Mouse (Mus musculus): ENCODE results near the gene 4930503B20Rik.

4930503B20Rik gene

DNA sequence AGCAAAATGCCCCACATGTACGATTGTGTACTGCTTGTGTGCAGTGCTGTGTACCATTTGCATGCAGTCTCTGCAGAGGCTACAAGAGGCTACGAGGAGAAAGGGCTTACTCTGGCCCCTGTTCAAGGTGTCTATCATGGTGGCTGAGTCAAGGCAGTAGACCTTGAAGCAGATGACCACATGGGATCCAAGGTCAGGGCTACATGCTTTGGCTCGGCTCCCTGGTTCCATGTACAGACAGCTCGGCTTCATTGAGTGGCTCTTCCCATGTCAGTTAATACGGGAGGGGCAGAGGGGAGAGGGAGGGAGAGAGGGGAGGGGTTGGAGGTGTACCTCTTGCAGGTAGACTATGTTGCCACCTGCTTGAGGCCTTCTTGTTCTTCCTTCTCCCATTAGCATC is 1.3 kb upstream of the 4930503B20Rik start:
- DNase-seq (ENCODE audit: low read depth, low spot score): no peak

- DNase-seq (ENCODE audit: low read depth, low spot score): no peak
Measured at GRCm38 (mm10) chr3:146650716-146651115, 401 bp downstream of the 4930503B20Rik start.

GRCm38 (mm10) chr3:146649311-146649894 is 1.7 kb downstream of the 4930503B20Rik start:
- no peak for DNase-seq (ENCODE audit: low read depth, low spot score)

- no peak for DNase-seq (ENCODE audit: low read depth, low spot score)
Measured at GRCm38 (mm10) chr3:146641818-146642427, 9.2 kb downstream of the 4930503B20Rik start.

GRCm38 (mm10) chr3:146632506-146632905 is 18.6 kb downstream of the 4930503B20Rik start:
- no peak for DNase-seq (ENCODE audit: low read depth, low spot score)

DNA sequence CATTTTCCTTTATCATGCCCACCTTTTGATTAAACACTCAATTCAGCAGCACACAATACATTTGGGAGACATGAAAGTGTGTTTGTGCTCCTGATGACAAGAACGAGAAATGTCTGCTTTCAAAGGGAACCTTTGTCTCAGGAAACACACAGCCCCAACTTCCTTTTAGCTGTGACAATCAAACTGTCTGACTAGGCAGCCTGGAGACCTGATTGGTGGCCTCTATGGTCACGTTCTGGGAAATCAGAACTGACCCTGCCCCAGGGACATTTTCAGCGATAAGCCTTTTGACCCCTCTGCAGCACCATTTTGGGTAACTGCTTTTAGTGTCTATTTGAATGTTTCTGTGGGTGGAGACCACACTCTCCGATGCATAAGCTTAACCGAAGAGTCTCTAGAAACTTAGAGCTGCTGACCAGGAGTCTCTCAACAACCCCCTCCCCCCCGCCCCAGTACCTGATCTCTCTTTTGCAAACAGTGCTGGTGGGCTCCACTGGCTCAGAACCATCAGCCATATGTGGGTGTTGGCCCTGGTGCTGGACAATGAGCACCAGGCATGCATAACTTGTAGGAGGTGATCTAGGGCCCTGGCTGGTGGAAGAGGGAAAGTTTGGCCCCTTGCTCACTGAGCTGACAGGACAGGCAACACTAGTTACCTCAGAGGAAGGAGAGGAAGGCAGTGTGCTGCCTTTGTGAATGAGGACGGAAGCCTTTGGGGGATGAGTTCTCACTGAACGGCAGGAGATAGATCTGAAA is 22.7 kb downstream of the 4930503B20Rik start:
- no peak for DNase-seq (ENCODE audit: low read depth, low spot score)

DNA sequence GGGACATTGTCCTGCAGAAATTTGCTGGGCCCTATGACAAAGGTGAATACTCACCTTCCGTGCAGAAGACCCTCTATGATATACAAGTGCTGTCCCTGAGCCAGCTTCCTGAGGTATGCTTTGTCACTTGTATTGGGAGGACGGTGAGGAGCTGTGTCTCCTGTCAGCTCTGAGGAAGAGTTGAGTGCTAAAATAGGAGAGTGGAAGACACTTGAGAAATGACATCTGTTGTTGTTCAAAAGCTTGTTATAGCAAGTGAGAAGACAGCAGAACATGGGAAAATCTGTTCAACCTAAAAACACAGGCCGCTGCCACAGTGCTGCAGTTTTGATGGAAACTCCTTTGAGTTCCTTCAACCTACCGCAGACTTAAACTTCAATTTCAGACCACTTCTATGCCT is 25.4 kb downstream of the 4930503B20Rik start:
- no peak for DNase-seq (ENCODE audit: low read depth, low spot score)

- no peak for DNase-seq (ENCODE audit: low read depth, low spot score)
Measured at GRCm38 (mm10) chr3:146621966-146622365, 29.2 kb downstream of the 4930503B20Rik start.

DNA sequence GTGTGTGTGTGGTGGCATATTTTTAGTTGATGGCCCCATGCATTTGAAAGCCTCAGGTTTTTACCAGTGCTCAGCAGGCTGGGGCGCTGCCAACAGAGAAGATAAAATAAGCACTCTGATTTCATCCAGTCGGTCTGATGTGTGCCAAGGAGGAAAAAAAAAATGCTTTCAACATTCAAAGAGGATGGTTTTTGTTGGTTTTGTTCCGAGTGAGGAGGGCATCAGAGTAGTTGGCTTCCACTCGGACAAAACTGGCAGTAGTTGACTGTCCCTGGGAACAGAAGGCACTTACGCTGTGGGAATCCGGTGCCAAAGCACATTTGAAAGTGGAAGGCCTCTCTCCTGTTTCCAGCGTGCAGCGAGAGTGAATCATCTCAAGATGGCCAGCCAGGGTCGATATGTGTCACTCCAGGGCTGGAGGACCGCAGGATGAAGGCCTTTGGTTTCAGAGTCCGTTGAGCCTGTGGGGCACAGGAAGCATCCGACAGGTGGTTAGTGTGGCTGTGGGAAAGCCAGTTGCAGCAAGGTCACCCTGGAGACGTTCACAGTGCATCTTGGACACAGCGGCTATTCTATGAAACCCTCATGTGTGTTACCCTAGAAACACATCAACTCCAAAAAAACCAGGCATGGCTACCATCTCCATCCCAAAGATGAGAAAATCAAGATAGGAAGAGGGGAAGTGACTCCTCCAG is 30.4 kb downstream of the 4930503B20Rik start:
- DNase-seq (ENCODE audit: low read depth, low spot score): no peak

- DNase-seq (ENCODE audit: low read depth, low spot score): no peak
Measured at GRCm38 (mm10) chr3:146620101-146620500, 31.0 kb downstream of the 4930503B20Rik start.

DNA sequence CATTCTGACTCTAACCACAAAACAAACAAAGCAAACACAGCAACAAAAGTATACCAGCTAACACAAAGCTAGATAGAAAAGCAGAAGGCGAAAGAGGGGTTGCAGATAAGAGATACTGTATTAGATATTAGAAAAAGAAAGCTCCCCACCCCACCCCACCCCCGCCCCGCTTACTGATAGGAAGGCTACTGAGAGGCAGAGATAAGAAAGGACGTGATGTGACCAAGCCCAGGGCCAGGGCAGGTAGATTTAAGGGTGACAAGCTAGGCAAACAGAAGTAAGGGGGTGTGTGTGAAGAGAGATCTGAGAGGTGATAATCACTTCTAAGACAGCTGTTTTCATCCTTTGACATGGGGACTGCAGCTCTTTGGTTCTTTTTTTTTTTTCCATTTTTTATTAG is 32.8 kb downstream of the 4930503B20Rik start:
- DNase-seq (ENCODE audit: low read depth, low spot score): no peak

DNA sequence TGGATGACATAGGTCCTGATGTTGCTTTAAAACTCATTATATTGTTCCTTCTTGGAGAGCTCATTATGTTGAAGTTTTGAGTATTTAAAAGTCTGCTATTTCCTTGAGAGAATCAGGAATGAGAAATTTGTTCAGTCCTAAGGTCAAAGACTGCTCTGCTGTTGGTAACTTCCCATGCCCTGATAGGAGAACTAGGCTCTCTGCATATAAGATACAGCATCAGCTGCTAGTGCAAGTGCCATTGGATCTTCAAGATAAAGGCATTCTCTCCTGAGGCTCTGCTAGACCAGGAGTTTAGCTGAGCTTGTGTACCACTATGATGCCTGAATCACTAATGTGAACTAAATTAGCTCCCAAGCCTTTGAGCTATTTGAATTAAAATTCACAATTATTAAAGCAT is 33.2 kb downstream of the 4930503B20Rik start:
- no peak for DNase-seq (ENCODE audit: low read depth, low spot score)

GRCm38 (mm10) chr3:146616533-146617283 is 34.4 kb downstream of the 4930503B20Rik start:
- no peak for DNase-seq (ENCODE audit: low read depth, low spot score)

DNA sequence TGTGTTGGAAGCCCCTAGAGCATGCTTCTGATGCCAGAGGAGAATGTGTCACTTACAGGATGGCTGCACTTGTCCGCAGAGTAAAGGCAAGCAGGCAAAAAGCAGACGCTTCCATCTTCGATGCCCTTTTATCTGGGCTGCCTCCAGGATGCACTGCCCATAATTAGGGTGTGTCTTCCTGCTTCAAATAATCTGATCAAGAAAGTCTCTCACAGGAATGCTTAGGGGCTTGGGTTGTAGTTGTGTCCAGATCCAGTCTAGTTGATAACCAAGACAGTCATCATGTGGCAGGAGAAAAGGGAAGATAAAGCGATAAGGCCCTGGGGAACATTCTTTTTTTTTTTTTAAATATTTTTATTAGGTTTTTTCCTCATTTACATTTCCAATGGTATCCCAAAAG is 35.6 kb downstream of the 4930503B20Rik start, which contains the start of gene Dnase2b:
TSS of gene Dnase2b (minus strand) at position 101 of the 400 bp plus-strand sequence.
- DNase-seq (ENCODE audit: low read depth, low spot score): no peak

GRCm38 (mm10) chr3:146611821-146612220 is 39.3 kb downstream of the 4930503B20Rik start:
- no peak for DNase-seq (ENCODE audit: low read depth, low spot score)

- DNase-seq (ENCODE audit: low read depth, low spot score): no peak
Measured at GRCm38 (mm10) chr3:146611261-146611660, 39.9 kb downstream of the 4930503B20Rik start.

- no peak for DNase-seq (ENCODE audit: low read depth, low spot score)
Measured at GRCm38 (mm10) chr3:146610322-146610721, 40.8 kb downstream of the 4930503B20Rik start.

DNA sequence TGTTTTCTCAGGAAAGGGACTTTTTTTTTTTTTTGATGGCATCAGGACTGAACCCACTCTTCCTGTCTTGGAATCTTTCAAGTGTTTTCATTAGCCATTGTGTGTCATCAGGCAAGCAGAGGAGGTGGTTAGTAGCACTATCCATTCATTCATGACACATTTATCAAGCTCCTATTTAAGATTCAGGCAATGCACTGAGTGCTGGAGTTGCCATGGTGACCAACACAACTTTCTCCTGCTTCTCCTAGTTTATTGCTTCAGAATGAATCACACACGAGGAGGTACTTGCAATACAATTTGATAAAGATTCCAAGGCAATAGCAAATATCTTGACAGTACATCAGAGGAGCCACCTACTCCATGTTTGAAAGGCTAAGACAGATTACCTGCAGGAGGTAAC is 43.7 kb downstream of the 4930503B20Rik start:
- DNase-seq (ENCODE audit: low read depth, low spot score): no peak

GRCm38 (mm10) chr3:146604647-146605046 is 46.5 kb downstream of the 4930503B20Rik start:
- DNase-seq (ENCODE audit: low read depth, low spot score): no peak

- no peak for DNase-seq (ENCODE audit: low read depth, low spot score)
Measured at GRCm38 (mm10) chr3:146602531-146602930, 48.6 kb downstream of the 4930503B20Rik start.

- DNase-seq (ENCODE audit: low read depth, low spot score): no peak
Measured at GRCm38 (mm10) chr3:146601205-146601604, 49.9 kb downstream of the 4930503B20Rik start.

Measured in CD4-positive helper T cell, adult 2 months (primary cell).